Mouse (Mus musculus): ENCODE measurements at regions not wholly inside any gene's neighbourhood (a gene's known extent, or its start where the extent isn't known, plus 50 kb on each side); places are given as distances from the start of the nearest gene placed in this dataset.

- no peak; the same call in 1 of the 2 replicates for TF ChIP-seq CTCF (conservative IDR thresholded peaks at IDR 0.05; ENCODE audit: insufficient read depth, insufficient read length, low read depth, low read length)
- no peak for TF ChIP-seq POLR2A (IDR thresholded peaks at IDR 0.05; ENCODE audit: low read depth, low read length)
Observed at GRCm38 (mm10) chr2:18513435-18513834, 120.8 kb upstream of the Dnajc1 start.
